Mouse (Mus musculus): ENCODE results near the gene Fam98c. TPM values are rescaled to one million over a fixed set of nuclear protein-coding genes. Genes with fewer than 3 reads are reported as not detected.

The Fam98c gene
- polyA plus RNA-seq, 1 experiment from 2014 or later = 17.3 TPM

Other genes starting within 250 kb of the Fam98c start
- gene Actn4, start 193.9 kb downstream of the Fam98c start, polyA plus RNA-seq (2014; fragmentation: Nextera tagmentation; extraction: Ambion mirVana) = 191 and 209 TPM in 2 replicates
- gene Eif3k, start 174.4 kb downstream of the Fam98c start, polyA plus RNA-seq (2014; fragmentation: Nextera tagmentation; extraction: Ambion mirVana) = 421 and 425 TPM in 2 replicates
- 50.7 and 53.2 TPM in 2 replicates for gene Map4k1, start 174.2 kb downstream of the Fam98c start, polyA plus RNA-seq (2014; fragmentation: Nextera tagmentation; extraction: Ambion mirVana)
- 0.52 and 0.71 TPM in 2 replicates for gene Ryr1, start 31.1 kb downstream of the Fam98c start, polyA plus RNA-seq (2014; fragmentation: Nextera tagmentation; extraction: Ambion mirVana)
- gene Rasgrp4, start 21.4 kb downstream of the Fam98c start, polyA plus RNA-seq (2014; fragmentation: Nextera tagmentation; extraction: Ambion mirVana) = 0.57 and 0.62 TPM in 2 replicates
- 0.37 and 0.47 TPM in 2 replicates for gene Ggn, start 14.0 kb upstream of the Fam98c start, polyA plus RNA-seq (2014; fragmentation: Nextera tagmentation; extraction: Ambion mirVana)
- 1.0 and 1.1 TPM in 2 replicates for gene Spred3, start 14.2 kb upstream of the Fam98c start, polyA plus RNA-seq (2014; fragmentation: Nextera tagmentation; extraction: Ambion mirVana)
- 231 and 235 TPM in 2 replicates for gene Psmd8, start 24.5 kb upstream of the Fam98c start, polyA plus RNA-seq (2014; fragmentation: Nextera tagmentation; extraction: Ambion mirVana)
- 0.31 and 0.64 TPM in 2 replicates for gene Catsperg1, start 57.8 kb upstream of the Fam98c start, polyA plus RNA-seq (2014; fragmentation: Nextera tagmentation; extraction: Ambion mirVana)
- gene Kcnk6, start 76.3 kb upstream of the Fam98c start, polyA plus RNA-seq (2014; fragmentation: Nextera tagmentation; extraction: Ambion mirVana) = 2.0 and 2.6 TPM in 2 replicates
- gene Yif1b, start 82.1 kb upstream of the Fam98c start, polyA plus RNA-seq (2014; fragmentation: Nextera tagmentation; extraction: Ambion mirVana) = 95.7 and 101 TPM in 2 replicates
- gene 2200002D01Rik, start 92.2 kb upstream of the Fam98c start, polyA plus RNA-seq (2014; fragmentation: Nextera tagmentation; extraction: Ambion mirVana) = 3.2 and 4.4 TPM in 2 replicates
- gene Spint2, start 125.7 kb upstream of the Fam98c start, polyA plus RNA-seq (2014; fragmentation: Nextera tagmentation; extraction: Ambion mirVana) = 51.6 and 53.7 TPM in 2 replicates
- gene Ppp1r14a, start 133.1 kb upstream of the Fam98c start, polyA plus RNA-seq (2014; fragmentation: Nextera tagmentation; extraction: Ambion mirVana) = 6.0 and 6.9 TPM in 2 replicates
- 6.1 and 7.5 TPM in 2 replicates for gene Dpf1, start 147.7 kb upstream of the Fam98c start, polyA plus RNA-seq (2014; fragmentation: Nextera tagmentation; extraction: Ambion mirVana)

Data from liver, embryonic 11.5 days (tissue).